Comparison of ENCODE assay signal across 9 mouse cellular contexts in the genomic region with DNA sequence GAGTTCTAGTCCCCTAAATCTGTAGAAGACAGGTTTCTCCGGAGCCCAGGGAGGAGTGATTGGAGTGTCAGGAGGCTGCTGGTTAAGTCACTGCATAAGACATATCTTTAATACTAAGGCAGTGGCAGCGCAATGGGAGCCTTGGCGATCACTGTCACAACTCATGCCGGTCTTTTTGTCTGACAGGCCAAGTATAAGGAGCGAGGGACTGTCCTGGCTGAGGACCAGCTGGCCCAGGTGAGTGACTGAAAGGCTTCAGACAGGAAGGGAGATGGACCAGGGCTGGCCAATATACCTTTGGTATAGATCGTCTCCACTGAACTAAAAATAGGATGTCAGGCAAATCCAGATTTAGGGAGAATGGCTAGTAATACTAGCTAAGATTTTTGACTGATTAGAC. TPM values are rescaled to one million over a fixed set of nuclear protein-coding genes. Genes with fewer than 3 reads are reported as not detected.
DNase-seq lines count a peak whose midpoint lies in the region; ATAC-seq and TF ChIP-seq lines count a peak whose summit lies in the region.
"Had no signal": no experiment of that assay in that cellular context is flagged by ENCODE, and none has a peak within 500 bp of the region (broad histone marks: within the 10 kb centered on the region; RNA-seq: fewer than 3 reads in every experiment).

No protein-coding gene starts in this region.

- peak overlapping the region; percentile 94 for H3K4me2 ChIP-seq in CH12.LX (ENCODE audit: insufficient read depth, low read depth, poor library complexity, severe bottlenecking)
- peak overlapping the region; percentile 86 for H3K4me2 ChIP-seq in embryonic facial prominence, embryonic 14.5 days (ENCODE audit: low read depth, low read length)
- peak overlapping the region; percentile 90 for H3K4me2 ChIP-seq in neural tube, embryonic 15.5 days

- TF ChIP-seq RAD21 in CH12.LX (IDR thresholded peaks at IDR 0.05; ENCODE audit: low read depth, low read length), result no peak

- no peak for DNase-seq in heart, embryonic 10.5 days (ENCODE audit: low spot score)
- DNase-seq in heart, adult 8-10 months (ENCODE audit: low spot score), result no peak
- no peak for DNase-seq in CH12.LX (ENCODE audit: extremely low read depth)
- no peak for DNase-seq in embryonic facial prominence, embryonic 14.5 days (ENCODE audit: low spot score)
- DNase-seq in limb, embryonic 10.5 days (ENCODE audit: low spot score), result no peak
- no peak for DNase-seq in adrenal gland, postnatal 10 days
- DNase-seq in embryo, embryonic 9.5 days (ENCODE audit: extremely low spot score), result no peak

- H3K9ac ChIP-seq in CH12.LX (ENCODE audit: insufficient read depth, low read depth), result peak overlapping the region; percentile 90
- H3K9ac ChIP-seq in embryonic facial prominence, embryonic 14.5 days (ENCODE audit: low read depth, low read length), result peak overlapping the region; percentile 73
- H3K9ac ChIP-seq in neural tube, embryonic 15.5 days (replicated peaks), result peak overlapping the region; percentile 74

- H3K4me1 ChIP-seq in heart, embryonic 10.5 days, result peaks cover 11% of the 10 kb centered on the region
- peaks cover 4 to 21% of the 10 kb centered on the region in 2 experiments; a peak in 3 of 4 replicates for H3K4me1 ChIP-seq in CH12.LX (ENCODE audit: control insufficient read depth in 1 of 2, insufficient read depth in 2 of 2)
- peaks cover 11% of the 10 kb centered on the region for H3K4me1 ChIP-seq in embryonic facial prominence, embryonic 14.5 days (ENCODE audit: control insufficient read depth, insufficient read depth, low read length)
- peaks cover 9% of the 10 kb centered on the region for H3K4me1 ChIP-seq in limb, embryonic 10.5 days
- peaks cover 33% of the 10 kb centered on the region for H3K4me1 ChIP-seq in neural tube, embryonic 15.5 days

- WGBS in heart, embryonic 10.5 days, result 8% methylated on average over 6 of the region's 6 CpGs
- 9% methylated on average over 6 of the region's 6 CpGs for WGBS in embryonic facial prominence, embryonic 14.5 days
- WGBS in limb, embryonic 10.5 days, result 13% methylated on average over 6 of the region's 6 CpGs
- WGBS in neural tube, embryonic 15.5 days, result 8% methylated on average over 6 of the region's 6 CpGs

- ATAC-seq in embryonic facial prominence, embryonic 14.5 days (ENCODE audit: low read depth), result no peak
- ATAC-seq in neural tube, embryonic 15.5 days (ENCODE audit: low FRiP score), result peak; percentile 24; the same call in 1 of the 2 replicates

- H3K4me3 ChIP-seq in heart, embryonic 10.5 days, result peak overlapping the region; percentile 91
- peak overlapping the region; percentile 82 to 99 (median 87) for H3K4me3 ChIP-seq in CH12.LX (replicated peaks in 1 of 3; ENCODE audit: low read depth in 2 of 3, low read length in 2 of 3, poor library complexity in 1 of 3)
- peak overlapping the region; percentile 58 for H3K4me3 ChIP-seq in embryonic facial prominence, embryonic 14.5 days (ENCODE audit: low read depth, low read length)
- peak overlapping the region; percentile 80 for H3K4me3 ChIP-seq in limb, embryonic 10.5 days
- H3K4me3 ChIP-seq in neural tube, embryonic 15.5 days (replicated peaks), result peak overlapping the region; percentile 73

- TF ChIP-seq POLR2A in CH12.LX (IDR thresholded peaks at IDR 0.05; ENCODE audit: low read depth, low read length), result no peak

- no peak for TF ChIP-seq EP300 in CH12.LX (IDR thresholded peaks at IDR 0.05; ENCODE audit: low read length)

- dilution Hi-C loops in CH12.LX (cut with MboI; ENCODE audit: extremely low pct_ligation_motif_present, extremely low pct_unique_long_range_greater_than_20kb, low sequenced_read_pairs), result no loop called here

- no peak for TF ChIP-seq CTCF in CH12.LX (conservative IDR thresholded peaks at IDR 0.05 in 1 of 2, IDR thresholded peaks at IDR 0.05 in 1 of 2; ENCODE audit: low read depth in 2 of 2, low read length in 2 of 2)

- peak overlapping the region; percentile 91 for H3K27ac ChIP-seq in heart, embryonic 10.5 days
- H3K27ac ChIP-seq in CH12.LX (ENCODE audit: insufficient read depth, low read depth), result no peak overlapping the region
- no peak overlapping the region for H3K27ac ChIP-seq in embryonic facial prominence, embryonic 14.5 days (replicated peaks; ENCODE audit: low read depth, low read length)
- H3K27ac ChIP-seq in limb, embryonic 10.5 days, result peak overlapping the region; percentile 85
- H3K27ac ChIP-seq in neural tube, embryonic 15.5 days (replicated peaks), result peak overlapping the region; percentile 63

- H3K79me2 ChIP-seq in CH12.LX (replicated peaks; ENCODE audit: control insufficient read depth, extremely low read depth, insufficient read depth, poor library complexity, severe bottlenecking), result peaks cover 22% of the 10 kb centered on the region

- in situ Hi-C loops in CH12.LX (cut with MboI; ENCODE audit: low pct_ligation_motif_present, low pct_unique_long_range_greater_than_20kb, low sequenced_read_pairs), result loop anchor here (5.0 kb wide), 1 partner anchor 57 kb away; no protein-coding TSS in a partner anchor

- H3K36me3 ChIP-seq in heart, embryonic 10.5 days, result peaks cover 14% of the 10 kb centered on the region
- peaks cover 16 to 28% of the 10 kb centered on the region in 2 experiments for H3K36me3 ChIP-seq in CH12.LX (replicated peaks in 1 of 2; ENCODE audit: control insufficient read depth in 1 of 2, insufficient read depth in 1 of 2, low read length in 1 of 2)
- peaks cover 6% of the 10 kb centered on the region for H3K36me3 ChIP-seq in embryonic facial prominence, embryonic 14.5 days (ENCODE audit: control insufficient read depth, insufficient read depth, low read length)
- H3K36me3 ChIP-seq in limb, embryonic 10.5 days, result peaks cover 17% of the 10 kb centered on the region
- H3K36me3 ChIP-seq in neural tube, embryonic 15.5 days, result peaks cover 15% of the 10 kb centered on the region

- no peaks in the 10 kb centered on the region for H3K27me3 ChIP-seq in heart, embryonic 10.5 days (ENCODE audit: insufficient read depth, poor library complexity, severe bottlenecking)
- no peaks in the 10 kb centered on the region for H3K27me3 ChIP-seq in CH12.LX (replicated peaks)
- no peaks in the 10 kb centered on the region for H3K27me3 ChIP-seq in embryonic facial prominence, embryonic 14.5 days (replicated peaks; ENCODE audit: control insufficient read depth, insufficient read depth, low read length)
- no peaks in the 10 kb centered on the region for H3K27me3 ChIP-seq in limb, embryonic 10.5 days (ENCODE audit: low read depth, poor library complexity, severe bottlenecking)
- H3K27me3 ChIP-seq in neural tube, embryonic 15.5 days (replicated peaks), result peaks cover 7% of the 10 kb centered on the region; the same call in 1 of the 2 replicates
- H3K27me3 ChIP-seq: Patski had no signal

- H3K9me3 ChIP-seq in heart, embryonic 10.5 days, result no peaks in the 10 kb centered on the region
- no peaks in the 10 kb centered on the region for H3K9me3 ChIP-seq in CH12.LX (replicated peaks; ENCODE audit: low read length)
- no peaks in the 10 kb centered on the region for H3K9me3 ChIP-seq in embryonic facial prominence, embryonic 14.5 days (ENCODE audit: control insufficient read depth, low read length)
- no peaks in the 10 kb centered on the region for H3K9me3 ChIP-seq in limb, embryonic 10.5 days (replicated peaks)
- no peaks in the 10 kb centered on the region for H3K9me3 ChIP-seq in neural tube, embryonic 15.5 days (replicated peaks)

RNA-seq across cellular contexts. Expression of a gene that starts 0.4 kb away (rescaled TPM):
- 88.3 and 102 TPM in 2 replicates for polyA plus RNA-seq in heart, embryonic 10.5 days (2016; fragmentation: Nextera tagmentation; extraction: Ambion mirVana)
- 10 to 100 TPM; 41.5 to 49.4 (median 46.7) TPM for total RNA-seq in heart, adult 8-10 months (2022)
- total RNA-seq in CH12.LX (2012; rRNA removed), result 113 and 133 TPM in 2 replicates
- 66.9 and 70.8 TPM in 2 replicates for total RNA-seq in CH12.LX (2014; rRNA removed)
- polyA plus RNA-seq in CH12.LX (2012; ENCODE audit: insufficient read length, low read depth), result 199 and 208 TPM in 2 replicates
- polyA plus RNA-seq in embryonic facial prominence, embryonic 14.5 days (2014; fragmentation: Nextera tagmentation; extraction: Ambion mirVana), result 33.4 and 36.6 TPM in 2 replicates
- 108 TPM in 2 replicates for polyA plus RNA-seq in limb, embryonic 10.5 days (2016; fragmentation: Nextera tagmentation; extraction: Ambion mirVana)
- polyA plus RNA-seq in neural tube, embryonic 15.5 days (2015; fragmentation: Nextera tagmentation; extraction: Ambion mirVana), result 125 and 137 TPM in 2 replicates
- total RNA-seq in adrenal gland, postnatal 10 days (2021), result 10 to 100 TPM; 68.5 to 72.3 TPM

RNA-seq across cellular contexts. Expression of a gene that starts 10.8 kb away (rescaled TPM):
- polyA plus RNA-seq in heart, embryonic 10.5 days (2016; fragmentation: Nextera tagmentation; extraction: Ambion mirVana), result not detected in 2 replicates
- not detected for total RNA-seq in heart, adult 8-10 months (2022)
- total RNA-seq in CH12.LX (2012; rRNA removed), result not detected in 2 replicates
- not detected in 2 replicates for total RNA-seq in CH12.LX (2014; rRNA removed)
- not detected in 2 replicates for polyA plus RNA-seq in CH12.LX (2012; ENCODE audit: insufficient read length, low read depth)
- not detected in 2 replicates for polyA plus RNA-seq in embryonic facial prominence, embryonic 14.5 days (2014; fragmentation: Nextera tagmentation; extraction: Ambion mirVana)
- polyA plus RNA-seq in limb, embryonic 10.5 days (2016; fragmentation: Nextera tagmentation; extraction: Ambion mirVana), result not detected in 2 replicates
- not detected in 2 replicates for polyA plus RNA-seq in neural tube, embryonic 15.5 days (2015; fragmentation: Nextera tagmentation; extraction: Ambion mirVana)
- total RNA-seq in adrenal gland, postnatal 10 days (2021), result not detected
- polyA plus RNA-seq: Patski had no signal

RNA-seq across cellular contexts. Expression of a gene that starts 29.4 kb away (rescaled TPM):
- 88.7 and 107 TPM in 2 replicates for polyA plus RNA-seq in heart, embryonic 10.5 days (2016; fragmentation: Nextera tagmentation; extraction: Ambion mirVana)
- under 1 TPM in 2 of 4 experiments, not detected in 2; 0.03 TPM for total RNA-seq in heart, adult 8-10 months (2022)
- total RNA-seq in CH12.LX (2012; rRNA removed) (under 0.01 TPM in 1 of 2 replicates, not detected in the other), CH12.LX (2014; rRNA removed) (not detected in 2 replicates)
- not detected in 2 replicates for polyA plus RNA-seq in CH12.LX (2012; ENCODE audit: insufficient read length, low read depth)
- 19.9 and 31.4 TPM in 2 replicates for polyA plus RNA-seq in embryonic facial prominence, embryonic 14.5 days (2014; fragmentation: Nextera tagmentation; extraction: Ambion mirVana)
- 165 and 181 TPM in 2 replicates for polyA plus RNA-seq in limb, embryonic 10.5 days (2016; fragmentation: Nextera tagmentation; extraction: Ambion mirVana)
- 6.7 and 12.0 TPM in 2 replicates for polyA plus RNA-seq in neural tube, embryonic 15.5 days (2015; fragmentation: Nextera tagmentation; extraction: Ambion mirVana)
- total RNA-seq in adrenal gland, postnatal 10 days (2021), result 1 to 10 TPM; 4.3 to 6.4 TPM

RNA-seq across cellular contexts. Expression of a gene that starts 30.1 kb away (rescaled TPM):
- 35.2 and 44.4 TPM in 2 replicates for polyA plus RNA-seq in heart, embryonic 10.5 days (2016; fragmentation: Nextera tagmentation; extraction: Ambion mirVana)
- 10 to 100 TPM; 28.1 to 32.7 (median 30.7) TPM for total RNA-seq in heart, adult 8-10 months (2022)
- total RNA-seq in CH12.LX (2012; rRNA removed) (51.3 and 60.4 TPM in 2 replicates), CH12.LX (2014; rRNA removed) (62.1 and 64.2 TPM in 2 replicates)
- polyA plus RNA-seq in CH12.LX (2012; ENCODE audit: insufficient read length, low read depth), result 66.0 and 67.8 TPM in 2 replicates
- polyA plus RNA-seq in embryonic facial prominence, embryonic 14.5 days (2014; fragmentation: Nextera tagmentation; extraction: Ambion mirVana), result 39.5 and 40.6 TPM in 2 replicates
- polyA plus RNA-seq in limb, embryonic 10.5 days (2016; fragmentation: Nextera tagmentation; extraction: Ambion mirVana), result 37.5 and 38.3 TPM in 2 replicates
- polyA plus RNA-seq in neural tube, embryonic 15.5 days (2015; fragmentation: Nextera tagmentation; extraction: Ambion mirVana), result 34.3 and 37.9 TPM in 2 replicates
- total RNA-seq in adrenal gland, postnatal 10 days (2021), result 10 to 100 TPM; 41.7 to 44.6 TPM

RNA-seq across cellular contexts. Expression of a gene that starts 40.3 kb away (rescaled TPM):
- polyA plus RNA-seq in heart, embryonic 10.5 days (2016; fragmentation: Nextera tagmentation; extraction: Ambion mirVana), result 1,240 and 1,624 TPM in 2 replicates
- 1,000 to 10,000 TPM; 3,689 to 3,785 (median 3,746) TPM for total RNA-seq in heart, adult 8-10 months (2022)
- 851 and 995 TPM in 2 replicates for total RNA-seq in CH12.LX (2012; rRNA removed)
- total RNA-seq in CH12.LX (2014; rRNA removed), result 669 and 778 TPM in 2 replicates
- polyA plus RNA-seq in CH12.LX (2012; ENCODE audit: insufficient read length, low read depth), result 788 and 969 TPM in 2 replicates
- 764 and 777 TPM in 2 replicates for polyA plus RNA-seq in embryonic facial prominence, embryonic 14.5 days (2014; fragmentation: Nextera tagmentation; extraction: Ambion mirVana)
- 569 and 674 TPM in 2 replicates for polyA plus RNA-seq in limb, embryonic 10.5 days (2016; fragmentation: Nextera tagmentation; extraction: Ambion mirVana)
- 863 and 912 TPM in 2 replicates for polyA plus RNA-seq in neural tube, embryonic 15.5 days (2015; fragmentation: Nextera tagmentation; extraction: Ambion mirVana)
- total RNA-seq in adrenal gland, postnatal 10 days (2021), result 100 to 1,000 TPM; 267 to 394 TPM

Comparison
In these comparisons a context has a peak if more than half of its experiments do, and no peak if none do; other contexts are left out.
1. H3K27ac ChIP-seq: peak in heart, embryonic 10.5 days (single experiment), limb, embryonic 10.5 days (single experiment) and neural tube, embryonic 15.5 days (single experiment); none in CH12.LX (single experiment) and embryonic facial prominence, embryonic 14.5 days (single experiment).
2. Peak in every context shown above with its lines, with median percentiles within 50 percentile points of each other: H3K4me3 ChIP-seq, H3K4me2 ChIP-seq and H3K9ac ChIP-seq.